Mouse (Mus musculus): ENCODE data around the gene Tnpo2.

GRCm38 (mm10) chr8:85007686-85008085 lies 29.0 kb upstream of the Tnpo2 start:
- no peak for TF ChIP-seq USF1 (IDR thresholded peaks at IDR 0.05; ENCODE audit: low read depth)
- no peak for TF ChIP-seq CTCF (IDR thresholded peaks at IDR 0.05; ENCODE audit: control insufficient read depth, insufficient read depth, insufficient read length)
- TF ChIP-seq CEBPB (IDR thresholded peaks at IDR 0.05; ENCODE audit: low read depth): no peak
- no peak for TF ChIP-seq MAX (IDR thresholded peaks at IDR 0.05)
- no peak for TF ChIP-seq MYOG (IDR thresholded peaks at IDR 0.05; ENCODE audit: control insufficient read depth, extremely low read depth, insufficient read length)
- no peak for TF ChIP-seq MYOD1 (IDR thresholded peaks at IDR 0.05; ENCODE audit: control insufficient read depth, insufficient read length, low read depth)
- TF ChIP-seq FOSL1 (IDR thresholded peaks at IDR 0.05; ENCODE audit: insufficient read depth, low read length, poor library complexity, severe bottlenecking): no peak

Measured in C2C12 (cell line).